Mouse (Mus musculus): Measurements from ENCODE around the gene Ndufb8.

Gene Ndufb8

DNA sequence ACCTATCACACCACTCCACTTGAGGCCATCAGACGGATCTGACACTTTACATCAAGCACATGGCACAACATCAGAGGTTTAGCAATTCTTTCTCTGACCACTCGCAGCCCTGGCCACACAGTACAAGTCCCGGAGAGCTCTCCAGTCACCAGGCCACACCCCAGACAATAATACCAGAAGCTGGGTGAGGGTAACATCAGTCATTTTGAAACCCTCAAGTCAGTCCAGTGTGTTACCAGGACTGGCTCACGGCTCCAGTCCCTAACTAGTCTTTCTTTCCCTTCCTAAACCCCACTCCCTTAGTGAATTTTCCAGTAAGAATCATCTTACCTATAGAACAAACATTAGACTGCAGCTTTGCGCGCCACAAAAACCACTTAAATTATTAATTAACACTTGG, 25.2 kb downstream of the Ndufb8 start:
- no peak for DNase-seq (ENCODE audit: low read depth)

DNA sequence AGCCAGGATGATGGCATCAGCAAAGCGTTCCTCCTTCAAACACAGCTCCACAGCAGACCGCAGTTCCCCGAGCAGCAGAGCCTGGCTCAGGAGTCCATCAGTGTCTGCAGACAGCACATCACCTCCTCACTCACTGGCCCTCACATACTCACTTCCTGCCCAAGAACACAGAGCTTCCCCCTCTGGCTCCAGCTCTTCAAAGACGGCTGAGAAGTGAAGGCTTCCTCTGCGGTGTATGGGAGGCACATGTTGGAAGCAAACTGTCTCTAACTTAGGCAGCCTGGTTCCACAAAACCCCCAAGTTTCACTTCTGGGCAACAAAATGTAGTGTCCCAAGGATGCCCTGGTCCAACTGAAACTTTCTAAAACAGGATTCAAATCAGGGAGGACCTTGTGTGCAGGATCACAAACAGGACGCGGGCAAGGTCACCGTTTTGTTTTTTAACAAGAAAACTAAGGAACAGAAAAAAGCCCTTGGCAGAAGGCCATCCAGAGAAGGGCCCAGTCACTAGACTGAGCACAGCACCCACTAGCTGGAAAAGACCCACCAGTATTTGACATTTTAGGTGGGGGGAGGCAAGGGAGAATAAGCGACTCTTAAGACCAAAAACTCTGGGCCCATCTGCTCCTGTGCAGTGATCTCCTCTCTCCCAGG, 29.6 kb downstream of the Ndufb8 start:
- DNase-seq (ENCODE audit: low read depth) = no peak

DNA sequence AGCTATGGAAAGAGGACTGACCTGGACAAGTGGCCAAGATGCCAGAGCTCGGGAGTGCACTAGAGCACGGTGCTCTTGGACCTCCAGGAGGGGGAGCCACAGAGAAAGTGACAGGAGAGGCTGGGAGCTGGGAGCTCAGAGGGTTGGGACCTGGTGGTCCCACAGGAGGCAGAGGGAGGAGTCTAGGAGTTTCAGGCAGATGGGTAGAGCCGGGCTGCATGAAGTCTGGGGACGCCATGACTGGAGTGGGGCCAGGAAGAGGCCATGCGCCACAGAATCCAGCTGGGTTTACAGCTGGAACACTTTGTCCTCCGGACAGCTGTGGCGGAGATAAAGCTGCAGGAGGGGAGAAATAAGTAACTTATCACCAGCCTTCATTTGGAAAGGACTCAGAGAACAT, 36.1 kb downstream of the Ndufb8 start:
- no peak for DNase-seq (ENCODE audit: low read depth)

GRCm38 (mm10) chr19:44517996-44518768, 37.1 kb downstream of the Ndufb8 start:
- DNase-seq (ENCODE audit: low read depth) = no peak

- no peak for DNase-seq (ENCODE audit: low read depth)
Measured at GRCm38 (mm10) chr19:44515769-44516168, 39.5 kb downstream of the Ndufb8 start.

GRCm38 (mm10) chr19:44514521-44515451, 40.5 kb downstream of the Ndufb8 start:
- DNase-seq (ENCODE audit: low read depth) = no peak

GRCm38 (mm10) chr19:44513921-44514482, 41.2 kb downstream of the Ndufb8 start:
- no peak for DNase-seq (ENCODE audit: low read depth)

GRCm38 (mm10) chr19:44513054-44513833, 42.0 kb downstream of the Ndufb8 start:
- no peak for DNase-seq (ENCODE audit: low read depth)

- no peak for DNase-seq (ENCODE audit: low read depth)
Measured at GRCm38 (mm10) chr19:44512601-44513000, 42.6 kb downstream of the Ndufb8 start.

DNA sequence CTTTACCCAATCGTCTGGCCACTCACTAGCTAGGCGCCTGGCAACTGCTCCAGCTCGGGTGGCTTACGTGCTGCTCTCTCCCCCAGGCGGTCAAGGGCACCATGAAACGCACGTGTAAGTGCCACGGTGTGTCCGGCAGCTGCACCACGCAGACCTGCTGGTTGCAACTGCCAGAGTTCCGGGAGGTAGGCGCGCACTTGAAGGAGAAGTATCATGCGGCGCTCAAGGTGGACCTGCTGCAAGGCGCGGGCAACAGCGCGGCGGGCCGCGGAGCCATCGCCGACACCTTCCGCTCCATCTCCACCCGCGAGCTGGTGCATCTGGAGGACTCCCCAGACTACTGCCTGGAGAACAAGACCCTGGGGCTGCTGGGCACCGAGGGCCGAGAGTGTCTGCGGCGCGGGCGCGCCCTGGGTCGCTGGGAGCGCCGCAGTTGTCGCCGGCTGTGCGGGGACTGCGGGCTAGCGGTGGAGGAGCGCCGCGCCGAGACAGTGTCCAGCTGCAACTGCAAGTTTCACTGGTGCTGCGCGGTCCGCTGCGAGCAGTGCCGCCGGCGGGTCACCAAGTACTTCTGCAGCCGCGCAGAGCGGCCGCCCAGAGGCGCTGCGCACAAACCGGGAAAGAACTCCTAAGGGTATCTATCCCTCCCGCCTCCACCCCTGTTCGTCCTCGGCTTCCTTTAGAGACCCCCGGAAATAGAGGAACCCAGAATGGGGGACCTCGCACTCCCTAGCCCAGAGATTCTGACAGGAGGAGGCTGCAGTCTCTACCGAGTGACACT, 43.6 kb downstream of the Ndufb8 start:
- no peak for DNase-seq (ENCODE audit: low read depth)

- DNase-seq (ENCODE audit: low read depth) = no peak
Measured at GRCm38 (mm10) chr19:44510534-44511175, 44.6 kb downstream of the Ndufb8 start.

DNA sequence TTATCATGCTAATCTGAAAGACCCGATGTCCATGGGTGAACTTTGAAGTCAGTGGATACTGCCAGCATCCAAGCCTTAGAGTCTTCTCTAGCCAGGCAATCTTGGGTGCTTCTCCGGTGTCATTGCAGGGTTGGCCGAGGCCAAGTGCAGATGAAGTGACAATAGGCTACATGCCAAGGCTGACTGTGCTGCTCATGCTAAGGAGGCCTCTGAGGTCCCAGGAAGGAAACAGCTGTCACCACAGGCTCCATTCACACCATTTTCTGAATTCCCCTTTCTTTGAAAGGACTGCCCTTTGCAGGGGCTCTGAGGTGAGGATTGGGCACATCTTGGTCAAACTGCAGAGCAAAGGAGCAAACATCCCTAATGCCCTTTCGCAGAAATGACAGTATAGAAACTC, 52.5 kb downstream of the Ndufb8 start:
- DNase-seq (ENCODE audit: low read depth) = no peak

- no peak for DNase-seq (ENCODE audit: low read depth)
Measured at GRCm38 (mm10) chr19:44501925-44502324, 53.3 kb downstream of the Ndufb8 start.

DNA sequence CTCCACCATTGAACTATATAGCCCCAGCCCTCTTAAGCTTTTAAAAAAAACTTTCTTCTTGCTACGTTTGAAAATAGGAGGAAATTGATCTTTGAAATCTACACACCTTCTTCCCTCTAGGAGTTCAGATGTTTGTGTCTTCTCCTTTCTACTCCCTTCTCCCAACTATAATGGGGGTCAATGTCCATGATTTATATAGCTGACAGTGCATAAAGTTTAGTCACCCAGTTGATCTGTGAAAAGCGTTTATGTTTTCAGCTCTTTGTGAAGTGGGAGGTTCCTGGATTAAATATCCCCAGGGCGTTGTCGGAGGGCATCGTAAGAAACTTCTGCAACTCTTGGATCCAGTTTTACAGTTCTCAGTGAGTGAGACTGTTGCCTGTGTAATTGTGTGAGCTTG, 55.0 kb downstream of the Ndufb8 start:
- DNase-seq (ENCODE audit: low read depth) = no peak

DNA sequence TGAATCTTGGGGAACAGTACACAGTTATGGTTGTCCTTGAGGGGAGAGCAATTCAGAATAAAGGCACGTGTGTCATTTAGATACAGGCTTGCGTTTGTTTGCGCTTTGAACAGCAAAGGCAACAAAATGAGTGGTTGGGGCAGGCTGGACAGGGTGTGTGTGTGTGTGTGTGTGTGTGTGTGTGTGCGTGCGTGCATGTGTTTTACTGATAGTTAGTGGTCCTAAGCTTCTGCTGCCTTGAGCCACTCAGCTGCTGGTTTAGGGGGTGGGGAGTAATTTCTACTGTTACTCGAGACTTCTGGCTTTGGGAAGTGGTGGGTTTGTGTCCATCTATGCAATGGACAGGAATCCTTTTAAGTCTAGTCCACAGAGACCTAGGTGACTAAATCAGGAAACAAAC, 56.3 kb downstream of the Ndufb8 start:
- DNase-seq (ENCODE audit: low read depth) = no peak
